ENCODE assay signal across 22 mouse cellular contexts in genomic region chr10:70260904-70261303, GRCm38 (mm10). TPM values are rescaled to one million over a fixed set of nuclear protein-coding genes. Genes with fewer than 3 reads are reported as not detected.
"Had no signal": no experiment of that assay in that cellular context is flagged by ENCODE, and none has a peak within 500 bp of the region (broad histone marks: within the 10 kb centered on the region; RNA-seq: fewer than 3 reads in every experiment).

No protein-coding gene starts in this region.

- H3K4me2 ChIP-seq: limb, embryonic 13.5 days; liver, embryonic 13.5 days; neural tube, embryonic 12.5 days; neural tube, embryonic 15.5 days had no signal

- DNase-seq: kidney, adult 18-20 months; kidney, adult 9 months; kidney, postnatal 14 days; kidney, postnatal 4 days; liver; liver, embryonic 13.5 days; lung, adult 2 months; midbrain, embryonic 14.5 days; thymus, adult 18-20 months; thymus, postnatal 36 days had no signal

- H3K27me3 ChIP-seq: limb, embryonic 13.5 days; liver, embryonic 13.5 days; megakaryocyte, embryonic 14.5 days; neural tube, embryonic 12.5 days; neural tube, embryonic 15.5 days had no signal

- H3K9me3 ChIP-seq: limb, embryonic 10.5 days; limb, embryonic 13.5 days; liver, embryonic 13.5 days; megakaryocyte, embryonic 14.5 days; midbrain, embryonic 10.5 days; neural tube, embryonic 12.5 days; neural tube, embryonic 15.5 days had no signal

- H3K27ac ChIP-seq: limb, embryonic 10.5 days; limb, embryonic 13.5 days; liver, embryonic 13.5 days; macrophage; midbrain, embryonic 10.5 days; neural tube, embryonic 12.5 days; neural tube, embryonic 15.5 days had no signal

- H3K36me3 ChIP-seq: limb, embryonic 10.5 days; limb, embryonic 13.5 days; liver, embryonic 13.5 days; midbrain, embryonic 10.5 days; neural tube, embryonic 12.5 days; neural tube, embryonic 15.5 days had no signal

- H3K4me1 ChIP-seq: limb, embryonic 10.5 days; limb, embryonic 13.5 days; liver, embryonic 13.5 days; neural tube, embryonic 12.5 days; neural tube, embryonic 15.5 days had no signal

- H3K9ac ChIP-seq: limb, embryonic 13.5 days; liver, embryonic 13.5 days; neural tube, embryonic 12.5 days; neural tube, embryonic 15.5 days had no signal

- H3K4me3 ChIP-seq: limb, embryonic 10.5 days; limb, embryonic 13.5 days; liver, embryonic 13.5 days; megakaryocyte, embryonic 14.5 days; midbrain, embryonic 10.5 days; neural tube, embryonic 12.5 days; neural tube, embryonic 15.5 days had no signal

RNA-seq across cellular contexts. Expression of gene Mrln, which starts 56.4 kb away (rescaled TPM):
- total RNA-seq: layer of hippocampus, adult 18-20 months; left cerebral cortex, adult 18-20 months; left cerebral cortex, postnatal 25 days had no signal
- polyA plus RNA-seq: macrophage; midbrain, embryonic 14.5 days; small intestine, adult 2 months; spleen, adult 2 months had no signal
